Mouse (Mus musculus) liver, adult 2 months (tissue): ENCODE results near the gene Hoxb3. TPM values are rescaled to one million over a fixed set of nuclear protein-coding genes. Genes with fewer than 3 reads are reported as not detected.

Experiments used
- DNase-seq: peaks from one replicate; pipeline ENCODE4 v3.0.0-alpha.2; 2011; ENCODE audit warnings: low read depth, low spot score; ENCODE audit errors: extremely low read depth
- H3K27ac ChIP-seq: fragments of 200-500 bp; replicated peaks from 2 replicates; pipeline ENCODE4 v1.5.1; 2012; ENCODE audit warnings: low read depth, mild to moderate bottlenecking, control low read depth, inconsistent platforms, low read length; ENCODE audit not compliant: insufficient read depth
- H3K27me3 ChIP-seq: fragments of 200-500 bp; 2 replicates; pipeline ENCODE4 v1.6.1; 2012; ENCODE audit warnings: mild to moderate bottlenecking, moderate library complexity, low read length, inconsistent platforms; ENCODE audit not compliant: control insufficient read depth, insufficient read depth
- H3K36me3 ChIP-seq: fragments of 200-500 bp; 2 replicates; pipeline ENCODE4 v1.6.1; 2012; ENCODE audit warnings: low read length, inconsistent platforms; ENCODE audit not compliant: control insufficient read depth, insufficient read depth
- H3K4me1 ChIP-seq: fragments of 200-500 bp; 2 replicates; pipeline ENCODE4 v1.6.1; 2011; ENCODE audit warnings: low read length; ENCODE audit not compliant: control insufficient read depth, insufficient read depth
- H3K4me3 ChIP-seq: fragments of 200-500 bp; 2 replicates; pipeline ENCODE4 v1.5.1; 2011; ENCODE audit warnings: low read depth, mild to moderate bottlenecking, control low read depth, low read length, moderate library complexity; ENCODE audit not compliant: insufficient read depth
- H3K79me2 ChIP-seq: fragments of 200-500 bp; 2 replicates; pipeline ENCODE4 v1.6.1; 2012; ENCODE audit warnings: inconsistent platforms, mild to moderate bottlenecking, low read length, moderate library complexity; ENCODE audit not compliant: control insufficient read depth, insufficient read depth
- H3K9ac ChIP-seq: fragments of 200-500 bp; 2 replicates; pipeline ENCODE4 v1.6.1; 2012; ENCODE audit warnings: low read depth, mild to moderate bottlenecking, control low read depth, inconsistent platforms, low read length
- CTCF ChIP-seq: fragments of 200-500 bp; IDR thresholded peaks from 2 replicates; pipeline ENCODE4 v1.5.1; 2011; ENCODE audit warnings: low read depth, low read length, control low read depth
- POLR2A ChIP-seq: fragments of 200-500 bp; IDR thresholded peaks from 2 replicates; pipeline ENCODE4 v1.6.1; 2011; ENCODE audit warnings: low read length, control low read depth; ENCODE audit not compliant: insufficient read depth; ENCODE audit errors: extremely low read depth
- WGBS: fragments of 180-500 bp; shearing (Covaris S2); methylation state at CpG from one replicate; pipeline ENCODE4 v1.1.7; 2018; 5-methylcytosine and 5-hydroxymethylcytosine counted together
- polyA plus RNA-seq: library from polyadenylated mRNA; depleted of rRNA; stranded (reverse); fragments of >200 nt; gene quantifications from 2 replicates; pipeline ENCODE4 v1.2.3, GENCODE M21; 2012
- total RNA-seq: library from RNA; depleted of rRNA; stranded (reverse); fragments of >200 nt; gene quantifications from 2 replicates; pipeline ENCODE4 v1.2.3, GENCODE M21; 2014

Gene Hoxb3
- total and polyA plus RNA-seq, 2 experiments = 0.18 to 0.48 TPM

DNA sequence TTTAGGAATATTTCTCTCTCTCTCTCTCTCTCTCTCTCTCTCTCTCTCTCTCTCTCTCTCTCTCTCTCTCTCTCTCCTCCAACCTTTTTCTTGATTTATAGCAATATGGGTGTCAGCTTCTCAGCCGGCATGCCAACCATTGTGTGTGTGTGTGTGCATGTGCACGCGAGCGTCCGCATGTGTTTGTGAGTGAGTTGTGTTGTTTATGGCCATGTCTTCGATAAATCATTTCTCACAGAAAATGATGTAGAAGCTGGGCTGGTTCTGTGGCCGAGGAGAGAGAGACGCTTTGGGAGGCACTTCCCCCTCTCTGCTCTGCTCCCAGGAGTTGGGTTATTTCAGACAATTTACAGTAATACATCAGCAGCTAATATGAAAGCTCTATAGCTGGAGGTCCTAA lies 5.5 kb downstream of the Hoxb3 start:
- 28% methylated on average over 8 of the region's 8 CpGs for WGBS
- H3K4me3 ChIP-seq = no peak overlapping the region
- H3K4me1 ChIP-seq = no peaks in the 10 kb centered on the region
- H3K27me3 ChIP-seq = peaks cover 13% of the 10 kb centered on the region; the same call in 1 of the 2 replicates
- H3K9ac ChIP-seq = no peak overlapping the region
- no peak for DNase-seq
- TF ChIP-seq CTCF = no peak
- TF ChIP-seq POLR2A = no peak
- no peaks in the 10 kb centered on the region for H3K79me2 ChIP-seq
- no peaks in the 10 kb centered on the region for H3K36me3 ChIP-seq
- no peak overlapping the region for H3K27ac ChIP-seq

- no peak overlapping the region for H3K4me3 ChIP-seq
- H3K79me2 ChIP-seq = no peaks in the 10 kb centered on the region
- H3K27me3 ChIP-seq = peaks cover 13% of the 10 kb centered on the region; the same call in 1 of the 2 replicates
- H3K9ac ChIP-seq = no peak overlapping the region
- DNase-seq = no peak
- H3K27ac ChIP-seq = no peak overlapping the region
- no peaks in the 10 kb centered on the region for H3K36me3 ChIP-seq
- TF ChIP-seq CTCF (no peak), POLR2A (no peak)
- H3K4me1 ChIP-seq = 0 out of 2 replicates have a peak, but pooled peaks cover 1% of the 10 kb centered on the region
- 11% methylated on average over 8 of the region's 8 CpGs for WGBS
Observed at GRCm38 (mm10) chr11:96332105-96332504, 9.0 kb downstream of the Hoxb3 start.

DNA sequence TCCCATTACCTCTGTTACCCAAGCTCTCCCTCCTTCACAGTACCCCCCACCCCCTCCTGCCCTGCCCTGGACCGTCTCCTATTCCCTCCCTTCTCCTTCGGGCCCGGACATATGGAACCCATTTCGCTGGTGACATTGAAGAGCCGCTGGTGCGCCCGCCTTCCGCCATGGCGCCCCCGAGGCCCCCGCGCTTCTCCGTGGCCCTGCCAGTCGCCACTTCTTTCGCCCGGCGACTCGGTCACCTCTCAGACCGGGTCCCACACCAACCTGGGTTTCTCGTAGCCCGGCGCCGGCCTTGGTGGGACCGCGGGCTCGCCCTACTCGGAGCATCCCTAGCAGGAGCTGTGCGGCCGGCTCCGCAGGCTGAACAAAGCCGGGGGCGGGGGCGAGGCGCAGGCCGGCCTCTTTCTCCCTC lies 9.5 kb downstream of the Hoxb3 start:
- no peak overlapping the region for H3K27ac ChIP-seq
- H3K4me1 ChIP-seq = 0 out of 2 replicates have a peak, but pooled peaks cover 1% of the 10 kb centered on the region
- H3K79me2 ChIP-seq = no peaks in the 10 kb centered on the region
- H3K4me3 ChIP-seq = peak overlapping the region; percentile 50; the same call in 1 of the 2 replicates
- H3K27me3 ChIP-seq = peaks cover 13% of the 10 kb centered on the region; the same call in 1 of the 2 replicates
- WGBS = 25% methylated on average over 35 of the region's 35 CpGs
- H3K9ac ChIP-seq = peak overlapping the region; percentile 53
- DNase-seq = no peak
- H3K36me3 ChIP-seq = no peaks in the 10 kb centered on the region
- TF ChIP-seq POLR2A = no peak
- TF ChIP-seq CTCF = no peak

DNA sequence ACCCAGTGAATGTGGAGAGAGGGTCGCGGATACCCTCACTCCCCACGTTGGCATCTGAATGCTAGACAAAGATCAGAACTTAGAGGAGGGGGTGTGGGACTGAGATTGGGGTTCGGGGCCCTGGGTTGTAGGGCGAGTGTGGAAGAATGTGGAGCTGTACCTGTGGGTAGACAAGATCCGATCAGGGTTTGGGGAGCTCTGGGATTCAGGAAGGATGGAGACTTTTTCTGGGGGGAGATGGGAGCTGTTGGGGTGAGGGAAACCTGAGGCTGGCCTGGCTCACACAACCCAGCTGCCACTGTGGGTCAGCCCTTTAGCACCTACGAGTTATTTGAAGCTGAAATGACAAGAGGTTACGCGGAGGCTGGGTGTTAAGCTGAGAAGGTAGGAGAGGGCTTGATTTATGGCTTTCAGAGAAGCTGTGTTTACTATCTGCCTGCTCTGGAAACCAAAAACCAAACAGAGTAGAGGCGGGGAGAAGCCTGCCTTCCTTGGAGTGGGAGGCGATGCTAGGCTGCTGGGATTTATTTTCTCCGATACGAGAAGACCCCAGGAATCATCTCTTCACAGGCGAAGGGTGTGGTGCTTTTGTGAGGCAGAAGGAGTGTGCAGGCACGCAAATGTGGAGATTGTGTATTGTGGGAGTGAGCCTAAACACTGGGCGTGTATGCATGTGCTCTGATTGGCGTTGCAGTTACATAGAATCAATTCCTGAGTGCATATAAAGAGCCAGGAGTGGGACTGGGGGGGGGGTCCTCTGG lies 10.3 kb downstream of the Hoxb3 start:
- Histone ChIP-seq H3K27ac (no peak overlapping the region), H3K4me3 (0 out of 2 replicates have a peak overlapping the region, but pooled peaks have one; percentile 25), H3K79me2 (no peaks in the 10 kb centered on the region), H3K4me1 (0 out of 2 replicates have a peak, but pooled peaks cover 1% of the 10 kb centered on the region), H3K36me3 (no peaks in the 10 kb centered on the region), H3K9ac (0 out of 2 replicates have a peak overlapping the region, but pooled peaks have one; percentile 38), H3K27me3 (peaks cover 10% of the 10 kb centered on the region; the same call in 1 of the 2 replicates)
- DNase-seq = no peak
- TF ChIP-seq POLR2A (no peak), CTCF (no peak)
- WGBS = 23% methylated on average over 17 of the region's 17 CpGs

GRCm38 (mm10) chr11:96334002-96334364 lies 10.9 kb downstream of the Hoxb3 start:
- WGBS = 26% methylated on average over 2 of the region's 2 CpGs
- no peak for TF ChIP-seq CTCF

GRCm38 (mm10) chr11:96334998-96335397 lies 11.9 kb downstream of the Hoxb3 start:
- no peak for DNase-seq
- Histone ChIP-seq H3K79me2 (no peaks in the 10 kb centered on the region), H3K27me3 (peaks cover 10% of the 10 kb centered on the region; the same call in 1 of the 2 replicates), H3K9ac (no peak overlapping the region), H3K27ac (no peak overlapping the region), H3K4me3 (no peak overlapping the region), H3K36me3 (no peaks in the 10 kb centered on the region), H3K4me1 (0 out of 2 replicates have a peak, but pooled peaks cover 1% of the 10 kb centered on the region)
- TF ChIP-seq CTCF (no peak), POLR2A (no peak)
- WGBS = 45% methylated on average over 3 of the region's 3 CpGs

More at GRCm38 (mm10) chr11:96334002-96334364, 10.9 kb downstream of the Hoxb3 start:
- Histone ChIP-seq H3K27ac (no peak overlapping the region), H3K27me3 (peaks cover 10% of the 10 kb centered on the region; the same call in 1 of the 2 replicates), H3K36me3 (no peaks in the 10 kb centered on the region), H3K79me2 (no peaks in the 10 kb centered on the region), H3K4me3 (no peak overlapping the region), H3K4me1 (0 out of 2 replicates have a peak, but pooled peaks cover 1% of the 10 kb centered on the region), H3K9ac (no peak overlapping the region)
- no peak for DNase-seq
